Mouse (Mus musculus): ENCODE data around the gene Kdm7a. TPM values are rescaled to one million over a fixed set of nuclear protein-coding genes. Genes with fewer than 3 reads are reported as not detected.
A peak's percentile ranks its signal among the peaks of the same experiment; 100 is the strongest.

Kdm7a gene
- total RNA-seq, 2 experiments from 2014 or later = 8.2 to 17.8 TPM

- no peak for ATAC-seq (replicated peaks; ENCODE audit: low FRiP score, low TSS enrichment, poor library complexity, severe bottlenecking)
Measured at GRCm38 (mm10) chr6:39113141-39113540, 93.4 kb downstream of the Kdm7a start.

GRCm38 (mm10) chr6:39112701-39113100 is 93.9 kb downstream of the Kdm7a start:
- ATAC-seq (replicated peaks; ENCODE audit: low FRiP score, low TSS enrichment, poor library complexity, severe bottlenecking) = no peak

- ATAC-seq (replicated peaks; ENCODE audit: low FRiP score, low TSS enrichment, poor library complexity, severe bottlenecking) = 0 out of 2 replicates have a peak, but pooled peaks have one; percentile 44
Measured at GRCm38 (mm10) chr6:39106812-39107211, 99.8 kb downstream of the Kdm7a start.

GRCm38 (mm10) chr6:39104631-39105030 is 102.0 kb downstream of the Kdm7a start:
- ATAC-seq (replicated peaks; ENCODE audit: low FRiP score, low TSS enrichment, poor library complexity, severe bottlenecking) = no peak

Other genes with a start within 250 kb of the Kdm7a start
- 3.5 and 4.5 TPM in 2 replicates for gene Parp12, start 88.4 kb downstream of the Kdm7a start, total RNA-seq (2014; fragmentation: Nextera tagmentation)
- gene Parp12, start 88.4 kb downstream of the Kdm7a start, total RNA-seq (2017) = 5.6 and 9.1 TPM in 2 replicates
- 6.6 and 14.7 TPM in 2 replicates for gene Slc37a3, start 170.9 kb upstream of the Kdm7a start, total RNA-seq (2014; fragmentation: Nextera tagmentation)
- 1.7 and 1.9 TPM in 2 replicates for gene Slc37a3, start 170.9 kb upstream of the Kdm7a start, total RNA-seq (2017)
- gene Rab19, start 174.4 kb upstream of the Kdm7a start, total RNA-seq (2014; fragmentation: Nextera tagmentation) = 0.20 and 0.92 TPM in 2 replicates
- 1.1 and 4.4 TPM in 2 replicates for gene Rab19, start 174.4 kb upstream of the Kdm7a start, total RNA-seq (2017)
- 91.2 and 104 TPM in 2 replicates for gene Mkrn1, start 213.7 kb upstream of the Kdm7a start, total RNA-seq (2014; fragmentation: Nextera tagmentation)
- gene Mkrn1, start 213.7 kb upstream of the Kdm7a start, total RNA-seq (2017) = 63.3 and 64.2 TPM in 2 replicates

Data from megakaryocyte-erythroid progenitor cell, adult 5-6 weeks (primary cell).